Mouse (Mus musculus) neural tube, postnatal 0 days (tissue): ENCODE data around the gene Abhd12b. TPM values are rescaled to one million over a fixed set of nuclear protein-coding genes. Genes with fewer than 3 reads are reported as not detected.

Source experiments
- polyA plus RNA-seq: library from polyadenylated mRNA; unstranded; fragments of >200 nt; fragmentation: Nextera tagmentation; extraction: Ambion mirVana; gene quantifications from 2 replicates; pipeline ENCODE4 v1.2.1, GENCODE M21; 2015

The Abhd12b gene
- polyA plus RNA-seq, result 0.18 TPM in 1 of 2 replicates, not detected in the other

DNA sequence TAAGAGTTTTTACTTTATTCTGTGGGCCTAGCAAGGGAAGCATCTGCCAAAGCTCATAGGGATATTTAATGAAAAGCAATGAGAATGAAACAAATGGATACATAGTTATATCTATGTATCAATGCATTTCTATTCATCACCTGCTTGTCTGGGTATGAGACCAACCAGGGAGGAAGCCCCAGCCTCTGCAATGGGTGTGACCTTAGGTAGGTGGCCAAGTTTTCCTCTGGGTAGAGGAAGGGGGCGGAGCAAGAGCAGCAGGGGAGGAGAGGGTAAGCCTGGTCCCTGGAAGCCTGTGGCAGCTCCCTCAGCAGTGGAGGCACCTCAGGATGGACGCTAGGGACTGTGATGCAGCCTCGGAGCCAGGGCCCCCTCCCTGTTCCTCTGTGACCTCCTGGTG is at the start of gene Abhd12b:
Gene Abhd12b, plus strand, starts transcription at position 301 of the 400 bp plus-strand sequence.

DNA sequence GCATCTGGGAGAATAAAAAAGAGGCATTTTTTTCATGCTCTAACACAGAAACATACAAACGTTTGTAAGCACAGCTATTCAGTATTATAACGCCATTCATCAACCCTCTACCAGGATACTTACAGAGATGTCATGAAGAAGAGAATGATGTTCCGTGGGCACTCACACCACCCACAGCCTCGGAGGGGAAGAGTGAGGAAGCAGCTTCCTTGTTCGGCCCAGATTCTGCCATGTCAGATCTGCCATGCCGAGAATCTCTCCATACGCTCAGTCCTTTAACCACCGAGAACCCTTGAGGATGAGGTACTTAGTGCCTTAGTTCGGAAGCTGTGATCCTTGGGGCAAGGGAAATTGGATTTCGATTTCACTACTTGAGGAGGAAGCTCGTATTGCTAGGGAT is 40.6 kb upstream of the Abhd12b start, which contains the start of gene Nin:
Gene Nin, minus strand, starts transcription at position 367 of the 400 bp plus-strand sequence.

DNA sequence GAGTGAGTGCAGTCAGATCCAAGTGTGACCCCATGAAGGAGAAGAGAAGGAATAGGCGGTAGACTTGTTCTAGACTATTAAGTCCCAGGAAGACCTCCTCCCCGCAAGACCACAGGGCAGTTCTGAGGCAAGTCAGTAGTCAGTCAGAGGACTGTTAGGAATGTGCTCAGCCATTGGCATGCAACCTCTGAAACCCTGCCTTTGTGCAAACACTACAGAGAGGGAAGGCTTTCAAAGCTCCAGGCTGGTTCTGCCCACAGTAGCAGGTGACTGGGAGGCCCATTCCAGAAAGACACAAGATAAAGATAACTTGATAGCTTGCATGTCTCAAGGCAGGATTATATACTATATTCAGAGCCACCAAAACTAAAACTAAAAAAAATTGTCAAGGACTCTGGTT is 77.4 kb downstream of the Abhd12b start, which contains the start of gene Pygl:
Gene Pygl, minus strand, starts transcription at position 195 of the 400 bp plus-strand sequence.

Other genes starting within 250 kb of the Abhd12b start
- 2.7 and 3.2 TPM in 2 replicates for gene Sav1, start 167.1 kb upstream of the Abhd12b start, polyA plus RNA-seq
- gene Nin, start 40.4 kb upstream of the Abhd12b start, polyA plus RNA-seq, result 7.2 and 7.5 TPM in 2 replicates
- gene Pygl, start 77.3 kb downstream of the Abhd12b start, polyA plus RNA-seq, result 9.9 and 10.0 TPM in 2 replicates
- 120 and 154 TPM in 2 replicates for gene Trim9, start 193.5 kb downstream of the Abhd12b start, polyA plus RNA-seq